7 mouse cellular contexts compared by ENCODE assay signal in the genomic region with DNA sequence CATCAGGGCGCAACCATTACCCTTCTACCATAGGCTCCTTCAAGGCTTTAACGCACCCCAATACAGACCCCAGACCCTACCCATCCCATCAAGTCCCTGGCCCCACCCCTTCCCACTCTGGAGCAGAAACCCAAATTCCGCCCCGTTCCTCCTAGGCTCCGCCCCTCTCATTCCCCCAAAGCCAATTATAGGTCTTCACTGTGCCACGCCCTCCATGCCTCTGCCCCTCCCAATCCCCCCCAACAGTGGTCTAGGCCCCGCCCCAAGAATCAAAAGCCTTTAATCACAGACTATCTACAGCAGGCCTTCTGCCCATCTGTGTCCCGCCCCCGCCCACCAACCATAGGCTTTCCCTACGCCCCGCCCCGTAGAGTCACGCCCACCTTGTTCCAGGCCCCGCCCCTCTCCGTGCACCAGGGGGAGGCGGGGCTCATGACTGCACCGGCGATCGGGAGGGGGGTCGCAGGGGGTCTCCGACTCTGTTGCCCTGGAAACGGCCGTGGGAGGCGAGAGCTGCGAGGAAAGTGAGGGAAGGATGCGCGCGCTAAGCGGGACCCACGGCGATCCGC. TPM values are rescaled to one million over a fixed set of nuclear protein-coding genes. Genes with fewer than 3 reads are reported as not detected.
DNase-seq lines count a peak whose midpoint lies in the region; ATAC-seq and TF ChIP-seq lines count a peak whose summit lies in the region.

No protein-coding gene starts in this region.

- H3K36me3 ChIP-seq in limb, embryonic 13.5 days, result peaks cover 32% of the 10 kb centered on the region
- H3K36me3 ChIP-seq in midbrain, embryonic 14.5 days (ENCODE audit: control insufficient read depth, insufficient read depth, low read length), result peaks cover 28% of the 10 kb centered on the region
- H3K36me3 ChIP-seq in spleen, adult 2 months (ENCODE audit: control insufficient read depth, insufficient read depth, low read length), result peaks cover 29% of the 10 kb centered on the region

- no peak for TF ChIP-seq POLR2A in spleen, adult 2 months (IDR thresholded peaks at IDR 0.05; ENCODE audit: low read depth, low read length)

- peak overlapping the region; percentile 77 for H3K4me3 ChIP-seq in gastrocnemius, adult 2 months
- H3K4me3 ChIP-seq in limb, embryonic 13.5 days, result peak overlapping the region; percentile 91
- H3K4me3 ChIP-seq in midbrain, embryonic 14.5 days (replicated peaks; ENCODE audit: low read depth, low read length), result peak overlapping the region; percentile 80
- peak overlapping the region; percentile 92 for H3K4me3 ChIP-seq in spleen, adult 2 months (ENCODE audit: extremely low read depth, insufficient read depth, insufficient read length)

- DNase-seq in T-cell, adult 2 months (ENCODE audit: low spot score), result peak; percentile 71
- DNase-seq in cerebellum, adult 9-11 months, result peak; percentile 73
- DNase-seq in gastrocnemius, adult 2 months, result peak; percentile 90
- DNase-seq in midbrain, embryonic 14.5 days, result peak; percentile 86
- DNase-seq in spleen, adult 2 months (ENCODE audit: low read depth in 1 of 2, low spot score in 2 of 2), result peak; percentile 66 to 75

- H3K27ac ChIP-seq in gastrocnemius, adult 2 months, result peak overlapping the region; percentile 98
- peak overlapping the region; percentile 98 for H3K27ac ChIP-seq in limb, embryonic 13.5 days
- H3K27ac ChIP-seq in midbrain, embryonic 14.5 days (replicated peaks; ENCODE audit: low read depth, low read length), result peak overlapping the region; percentile 83
- peak overlapping the region; percentile 98 for H3K27ac ChIP-seq in spleen, adult 2 months (ENCODE audit: insufficient read depth, low read length)

- WGBS in limb, embryonic 13.5 days, result under 1% methylated on average over 32 of the region's 32 CpGs
- WGBS in midbrain, embryonic 14.5 days, result 1% methylated on average over 31 of the region's 32 CpGs
- WGBS in spleen, adult 2 months, result 2% methylated on average over 32 of the region's 32 CpGs

- ATAC-seq in inflammation-experienced regulatory T-cells, adult 6 months, result peak; percentile 8
- ATAC-seq in limb, embryonic 13.5 days (ENCODE audit: low FRiP score, low read depth), result peak; percentile 77
- peak; percentile 76 for ATAC-seq in midbrain, embryonic 14.5 days (ENCODE audit: low FRiP score, low TSS enrichment)

- peak overlapping the region; percentile 69 for H3K4me2 ChIP-seq in limb, embryonic 13.5 days (replicated peaks)
- H3K4me2 ChIP-seq in midbrain, embryonic 14.5 days (ENCODE audit: low read length), result peak overlapping the region; percentile 78

- no peaks in the 10 kb centered on the region for H3K27me3 ChIP-seq in limb, embryonic 13.5 days
- no peaks in the 10 kb centered on the region; the same call in 1 of the 2 replicates for H3K27me3 ChIP-seq in midbrain, embryonic 14.5 days (ENCODE audit: control insufficient read depth, insufficient read depth, low read length)
- no peaks in the 10 kb centered on the region for H3K27me3 ChIP-seq in spleen, adult 2 months (ENCODE audit: control insufficient read depth, insufficient read depth, low read length)

- intact Hi-C loops in gastrocnemius, adult 2 months (cut with DNase I), result loop anchor here (10.0 kb wide), 1 partner anchor 1162 kb away; the partner anchor contains the start of genes Rpl18 and Sphk2

- peak overlapping the region; percentile 73 for H3K9ac ChIP-seq in limb, embryonic 13.5 days
- H3K9ac ChIP-seq in midbrain, embryonic 14.5 days (replicated peaks; ENCODE audit: low read length), result peak overlapping the region; percentile 39; the same call in 1 of the 2 replicates

- no peaks in the 10 kb centered on the region for H3K9me3 ChIP-seq in limb, embryonic 13.5 days
- H3K9me3 ChIP-seq in midbrain, embryonic 14.5 days (ENCODE audit: control insufficient read depth, low read length), result no peaks in the 10 kb centered on the region

- peaks cover 13% of the 10 kb centered on the region for H3K4me1 ChIP-seq in limb, embryonic 13.5 days
- H3K4me1 ChIP-seq in midbrain, embryonic 14.5 days (ENCODE audit: control insufficient read depth, insufficient read depth, low read length), result peaks cover 8% of the 10 kb centered on the region; the same call in 1 of the 2 replicates
- peaks cover 5% of the 10 kb centered on the region for H3K4me1 ChIP-seq in spleen, adult 2 months (ENCODE audit: control insufficient read depth, insufficient read depth, insufficient read length)

- TF ChIP-seq CTCF in gastrocnemius, adult 2 months (IDR thresholded peaks at IDR 0.05), result no peak
- TF ChIP-seq CTCF in spleen, adult 2 months (IDR thresholded peaks at IDR 0.05; ENCODE audit: extremely low read depth, insufficient read depth, insufficient read length, insufficient replicate concordance), result no peak

RNA-seq across cellular contexts. Expression of gene Nr1h2, which starts 0.5 kb away (rescaled TPM):
- total RNA-seq in gastrocnemius, adult 2 months (2021), result 10 to 100 TPM; 40.6 to 42.7 TPM
- 10 to 100 TPM; 43.0 to 52.2 (median 49.9) TPM for polyA plus RNA-seq in inflammation-experienced regulatory T-cells, adult 6 months (2017; shearing (Covaris generic))
- polyA plus RNA-seq in limb, embryonic 13.5 days (2015; fragmentation: Nextera tagmentation; extraction: Ambion mirVana), result 70.5 and 72.4 TPM in 2 replicates
- polyA plus RNA-seq in midbrain, embryonic 14.5 days (2014; fragmentation: Nextera tagmentation; extraction: Ambion mirVana), result 57.1 and 62.0 TPM in 2 replicates
- polyA plus RNA-seq in spleen, adult 2 months (2012; rRNA removed), result 162 and 211 TPM in 2 replicates

RNA-seq across cellular contexts. Expression of gene Pold1, which starts 4.6 kb away (rescaled TPM):
- 1 to 10 TPM; 4.1 to 5.1 TPM for total RNA-seq in gastrocnemius, adult 2 months (2021)
- polyA plus RNA-seq in inflammation-experienced regulatory T-cells, adult 6 months (2017; shearing (Covaris generic)), result 10 to 100 TPM; 21.0 to 32.4 (median 21.4) TPM
- polyA plus RNA-seq in limb, embryonic 13.5 days (2015; fragmentation: Nextera tagmentation; extraction: Ambion mirVana), result 101 and 105 TPM in 2 replicates
- 17.8 and 19.5 TPM in 2 replicates for polyA plus RNA-seq in midbrain, embryonic 14.5 days (2014; fragmentation: Nextera tagmentation; extraction: Ambion mirVana)
- 118 and 121 TPM in 2 replicates for polyA plus RNA-seq in spleen, adult 2 months (2012; rRNA removed)

RNA-seq across cellular contexts. Expression of gene Napsa, which starts 18.9 kb away (rescaled TPM):
- total RNA-seq in gastrocnemius, adult 2 months (2021), result under 1 TPM in 1 of 2 experiments, not detected in 1; 0.20 TPM
- polyA plus RNA-seq in inflammation-experienced regulatory T-cells, adult 6 months (2017; shearing (Covaris generic)), result 1 to 10 TPM; 1.3 to 7.7 (median 3.2) TPM
- 1.0 and 1.3 TPM in 2 replicates for polyA plus RNA-seq in limb, embryonic 13.5 days (2015; fragmentation: Nextera tagmentation; extraction: Ambion mirVana)
- polyA plus RNA-seq in midbrain, embryonic 14.5 days (2014; fragmentation: Nextera tagmentation; extraction: Ambion mirVana), result 1.1 TPM in 1 of 2 replicates, not detected in the other
- polyA plus RNA-seq in spleen, adult 2 months (2012; rRNA removed), result 256 and 335 TPM in 2 replicates

RNA-seq across cellular contexts. Expression of gene Spib, which starts 21.4 kb away (rescaled TPM):
- total RNA-seq in gastrocnemius, adult 2 months (2021), result under 1 TPM in 1 of 2 experiments, not detected in 1; 0.08 TPM
- polyA plus RNA-seq in inflammation-experienced regulatory T-cells, adult 6 months (2017; shearing (Covaris generic)), result 1 to 10 TPM in 1 of 3 experiments, under 1 TPM in 2; 0.17 to 2.1 (median 0.86) TPM
- 0.19 and 0.25 TPM in 2 replicates for polyA plus RNA-seq in limb, embryonic 13.5 days (2015; fragmentation: Nextera tagmentation; extraction: Ambion mirVana)
- not detected in 2 replicates for polyA plus RNA-seq in midbrain, embryonic 14.5 days (2014; fragmentation: Nextera tagmentation; extraction: Ambion mirVana)
- 285 and 365 TPM in 2 replicates for polyA plus RNA-seq in spleen, adult 2 months (2012; rRNA removed)

RNA-seq across cellular contexts. Expression of gene Mybpc2, which starts 28.8 kb away (rescaled TPM):
- 1,000 to 10,000 TPM; 2,660 to 4,973 TPM for total RNA-seq in gastrocnemius, adult 2 months (2021)
- not detected for polyA plus RNA-seq in inflammation-experienced regulatory T-cells, adult 6 months (2017; shearing (Covaris generic))
- polyA plus RNA-seq in limb, embryonic 13.5 days (2015; fragmentation: Nextera tagmentation; extraction: Ambion mirVana), result 0.08 and 0.10 TPM in 2 replicates
- 0.15 and 0.20 TPM in 2 replicates for polyA plus RNA-seq in midbrain, embryonic 14.5 days (2014; fragmentation: Nextera tagmentation; extraction: Ambion mirVana)
- 1.2 and 1.4 TPM in 2 replicates for polyA plus RNA-seq in spleen, adult 2 months (2012; rRNA removed)

Comparison
In these comparisons a context has a peak if more than half of its experiments do, and no peak if none do; other contexts are left out.
1. Peak in every context shown above with its lines: DNase-seq, ATAC-seq, H3K4me3 ChIP-seq and H3K27ac ChIP-seq.
2. ATAC-seq: peak in every context shown above with its lines; median percentile 77 in limb, embryonic 13.5 days; 76 in midbrain, embryonic 14.5 days; 8 in inflammation-experienced regulatory T-cells, adult 6 months.
3. RNA of gene Napsa, which starts 18.9 kb away (polyA plus RNA-seq): 256 to 335 TPM in spleen, adult 2 months; 1.3 to 7.7 TPM in inflammation-experienced regulatory T-cells, adult 6 months, 1.1 TPM in midbrain, embryonic 14.5 days and 1.0 to 1.3 TPM in limb, embryonic 13.5 days; every median in the first group is over 10 times any median in the second.